Mouse (Mus musculus) testis, adult 2 months (tissue): ENCODE data around the gene U2af1l4.

Experiments
- CTCF ChIP-seq: fragments of 200-500 bp; IDR thresholded peaks from 2 replicates; pipeline ENCODE4 v1.5.1; 2012; ENCODE audit warnings: low read depth, mild to moderate bottlenecking, inconsistent platforms, low read length, moderate library complexity; ENCODE audit not compliant: control insufficient read depth, insufficient read depth, insufficient replicate concordance
- POLR2A ChIP-seq: fragments of 200-500 bp; IDR thresholded peaks from 2 replicates; pipeline ENCODE4 v1.6.1; 2012; ENCODE audit warnings: low read depth, mild to moderate bottlenecking, inconsistent platforms, low read length, moderate library complexity; ENCODE audit not compliant: control insufficient read depth

- no peak for TF ChIP-seq CTCF
- no peak for TF ChIP-seq POLR2A
Observed at GRCm38 (mm10) chr7:30591605-30591951, 28.5 kb downstream of the U2af1l4 start.
